Mouse (Mus musculus) cerebellum, adult 8-10 months (tissue): ENCODE measurements around the gene Meis1.

Source experiments
- DNase-seq: peaks from one replicate; pipeline ENCODE4 v3.0.0; 2022

Meis1 gene

GRCm38 (mm10) chr11:19014113-19014440 lies 4.7 kb downstream of the Meis1 start:
- no peak for DNase-seq

GRCm38 (mm10) chr11:19013141-19014112 lies 5.4 kb downstream of the Meis1 start:
- peak; percentile 66 for DNase-seq

GRCm38 (mm10) chr11:19012463-19013115 lies 6.2 kb downstream of the Meis1 start:
- DNase-seq: no peak

GRCm38 (mm10) chr11:19012001-19012400 lies 6.8 kb downstream of the Meis1 start:
- no peak for DNase-seq

- DNase-seq: no peak
Measured at GRCm38 (mm10) chr11:19011108-19011805, 7.5 kb downstream of the Meis1 start.

- DNase-seq: peak; percentile 59
Measured at GRCm38 (mm10) chr11:19010396-19010811, 8.4 kb downstream of the Meis1 start.

GRCm38 (mm10) chr11:19009536-19010395 lies 9.0 kb downstream of the Meis1 start:
- no peak for DNase-seq

- no peak for DNase-seq
Measured at GRCm38 (mm10) chr11:19008610-19009384, 10.0 kb downstream of the Meis1 start.

GRCm38 (mm10) chr11:19007541-19008424 lies 11.0 kb downstream of the Meis1 start:
- DNase-seq: peak; percentile 74

- DNase-seq: no peak
Measured at GRCm38 (mm10) chr11:19007068-19007467, 11.7 kb downstream of the Meis1 start.

GRCm38 (mm10) chr11:19005913-19006693 lies 12.7 kb downstream of the Meis1 start:
- no peak for DNase-seq

GRCm38 (mm10) chr11:19005007-19005912 lies 13.5 kb downstream of the Meis1 start:
- DNase-seq: no peak

- DNase-seq: no peak
Measured at GRCm38 (mm10) chr11:19003066-19003465, 15.7 kb downstream of the Meis1 start.

GRCm38 (mm10) chr11:18996767-18997166 lies 22.0 kb downstream of the Meis1 start:
- no peak for DNase-seq

- no peak for DNase-seq
Measured at GRCm38 (mm10) chr11:18996289-18996688, 22.5 kb downstream of the Meis1 start.

GRCm38 (mm10) chr11:18992796-18993195 lies 26.0 kb downstream of the Meis1 start:
- no peak for DNase-seq

GRCm38 (mm10) chr11:18990244-18990677 lies 28.5 kb downstream of the Meis1 start:
- DNase-seq: no peak

- no peak for DNase-seq
Measured at GRCm38 (mm10) chr11:18989669-18990243, 29.0 kb downstream of the Meis1 start.
